Mouse (Mus musculus) C2C12 (cell line): ENCODE results near the gene Ogfod1.

ENCODE experiments used
- CEBPB ChIP-seq: IDR thresholded peaks from one replicate; pipeline ENCODE4 v1.6.1; 2011; ENCODE audit warnings: low read depth, mild to moderate bottlenecking, control low read depth, moderate library complexity
- CTCF ChIP-seq: IDR thresholded peaks from one replicate; pipeline ENCODE4 v1.5.1; 2011; ENCODE audit not compliant: control insufficient read depth, insufficient read depth, insufficient read length
- FOSL1 ChIP-seq: IDR thresholded peaks from one replicate; pipeline ENCODE4 v1.8.0; 2011; ENCODE audit warnings: mild to moderate bottlenecking, low read length; ENCODE audit not compliant: poor library complexity, insufficient read depth, severe bottlenecking
- MAX ChIP-seq: IDR thresholded peaks from one replicate; pipeline ENCODE4 v1.6.1; 2011; ENCODE audit warnings: mild to moderate bottlenecking, control low read depth
- MYOG ChIP-seq: IDR thresholded peaks from one replicate; pipeline ENCODE4 v1.6.1; 2011; ENCODE audit not compliant: control insufficient read depth, insufficient read length; ENCODE audit errors: extremely low read depth
- USF1 ChIP-seq: IDR thresholded peaks from one replicate; pipeline ENCODE4 v1.6.1; 2011; ENCODE audit warnings: low read depth, mild to moderate bottlenecking, control low read depth, moderate library complexity

- no peak for TF ChIP-seq CTCF
- TF ChIP-seq MAX = no peak
- TF ChIP-seq USF1 = no peak
- no peak for TF ChIP-seq FOSL1
- no peak for TF ChIP-seq MYOG
- TF ChIP-seq CEBPB = no peak
These were observed 29.3 kb downstream of the Ogfod1 start for GRCm38 (mm10) chr8:94066121-94066863.
